ENCODE assay signal across 9 mouse cellular contexts in genomic region chr8:110761185-110761584, GRCm38 (mm10). TPM values are rescaled to one million over a fixed set of nuclear protein-coding genes. Genes with fewer than 3 reads are reported as not detected.
DNase-seq lines count a peak whose midpoint lies in the region; ATAC-seq and TF ChIP-seq lines count a peak whose summit lies in the region.
"Had no signal": no experiment of that assay in that cellular context is flagged by ENCODE, and none has a peak within 500 bp of the region (broad histone marks: within the 10 kb centered on the region; RNA-seq: fewer than 3 reads in every experiment).

No protein-coding gene starts in this region.

- H3K4me1 ChIP-seq in E14TG2a.4 (replicated peaks; ENCODE audit: low read depth, low read length) (peaks cover 74% of the 10 kb centered on the region), MEL (ENCODE audit: control insufficient read depth in 1 of 2, insufficient read depth in 2 of 2, low read length in 2 of 2) (peaks cover 0 to 24% of the 10 kb centered on the region in 2 experiments; a peak in 3 of 4 replicates)
- peaks cover 8% of the 10 kb centered on the region; the same call in 1 of the 2 replicates for H3K4me1 ChIP-seq in heart, postnatal 0 days (ENCODE audit: control insufficient read depth, insufficient read depth)
- no peaks in the 10 kb centered on the region for H3K4me1 ChIP-seq in liver, embryonic 16.5 days (ENCODE audit: control insufficient read depth, low read depth, low read length)
- H3K4me1 ChIP-seq in limb, embryonic 10.5 days = no peaks in the 10 kb centered on the region
- H3K4me1 ChIP-seq in midbrain, embryonic 11.5 days (ENCODE audit: control insufficient read depth, insufficient read depth, low read length) = no peaks in the 10 kb centered on the region

- no peaks in the 10 kb centered on the region for H3K79me2 ChIP-seq in MEL (ENCODE audit: control insufficient read depth, insufficient read depth, low read length, poor library complexity)

- no peak for TF ChIP-seq CTCF in E14TG2a.4 (conservative IDR thresholded peaks at IDR 0.05; ENCODE audit: low read length)
- no peak for TF ChIP-seq CTCF in MEL (IDR thresholded peaks at IDR 0.05 in 2 of 3, conservative IDR thresholded peaks at IDR 0.05 in 1 of 3; ENCODE audit: control insufficient read depth in 1 of 3, insufficient read depth in 1 of 3, low read depth in 2 of 3, low read length in 3 of 3, poor library complexity in 1 of 3, severe bottlenecking in 1 of 3)
- no peak for TF ChIP-seq CTCF in heart, postnatal 0 days (IDR thresholded peaks at IDR 0.05; ENCODE audit: low read depth)

- peak; percentile 42 for DNase-seq in MEL (ENCODE audit: low read depth, low spot score)
- DNase-seq in heart, postnatal 0 days (ENCODE audit: low spot score) = peak; percentile 49
- no peak for DNase-seq in right cerebral cortex, postnatal 36 days (ENCODE audit: low spot score in 2 of 2)
- no peak for DNase-seq in limb, embryonic 10.5 days (ENCODE audit: low spot score)
- DNase-seq in midbrain, embryonic 11.5 days (ENCODE audit: low spot score, missing footprints) = no peak
- DNase-seq: thymus, adult 18-20 months had no signal

- no peaks in the 10 kb centered on the region for H3K36me3 ChIP-seq in E14TG2a.4 (ENCODE audit: insufficient read depth, low read length)
- peaks cover 0 to 6% of the 10 kb centered on the region in 2 experiments; a peak in 2 of 4 replicates for H3K36me3 ChIP-seq in MEL (ENCODE audit: control insufficient read depth in 1 of 2, insufficient read depth in 2 of 2, low read length in 2 of 2)
- no peaks in the 10 kb centered on the region for H3K36me3 ChIP-seq in heart, postnatal 0 days (replicated peaks; ENCODE audit: control insufficient read depth, insufficient read depth, low read length)
- no peaks in the 10 kb centered on the region for H3K36me3 ChIP-seq in liver, embryonic 16.5 days (ENCODE audit: control insufficient read depth, insufficient read depth)
- no peaks in the 10 kb centered on the region for H3K36me3 ChIP-seq in limb, embryonic 10.5 days
- H3K36me3 ChIP-seq in midbrain, embryonic 11.5 days (ENCODE audit: control insufficient read depth, insufficient read depth, low read length) = no peaks in the 10 kb centered on the region

- no peaks in the 10 kb centered on the region for H3K9me3 ChIP-seq in E14TG2a.4 (ENCODE audit: low read length)
- H3K9me3 ChIP-seq in MEL (replicated peaks; ENCODE audit: insufficient read depth, low read length) = no peaks in the 10 kb centered on the region
- no peaks in the 10 kb centered on the region for H3K9me3 ChIP-seq in heart, postnatal 0 days (replicated peaks; ENCODE audit: control insufficient read depth, low read length)
- H3K9me3 ChIP-seq in liver, embryonic 16.5 days (replicated peaks; ENCODE audit: control insufficient read depth, low read length) = no peaks in the 10 kb centered on the region
- no peaks in the 10 kb centered on the region for H3K9me3 ChIP-seq in limb, embryonic 10.5 days (replicated peaks)
- H3K9me3 ChIP-seq in midbrain, embryonic 11.5 days (ENCODE audit: control insufficient read depth, low read length) = no peaks in the 10 kb centered on the region

- H3K27ac ChIP-seq in MEL (ENCODE audit: control insufficient read depth, low read depth, low read length) = no peak overlapping the region
- H3K27ac ChIP-seq in heart, postnatal 0 days (ENCODE audit: low read depth) = peak overlapping the region; percentile 67
- no peak overlapping the region for H3K27ac ChIP-seq in liver, embryonic 16.5 days (ENCODE audit: low read length)
- H3K27ac ChIP-seq in limb, embryonic 10.5 days = no peak overlapping the region
- H3K27ac ChIP-seq in midbrain, embryonic 11.5 days (ENCODE audit: low read depth, low read length) = no peak overlapping the region

- H3K4me2 ChIP-seq in heart, postnatal 0 days (ENCODE audit: low read depth, low read length) = no peak overlapping the region
- no peak overlapping the region for H3K4me2 ChIP-seq in liver, embryonic 16.5 days (ENCODE audit: low read depth, low read length)
- H3K4me2 ChIP-seq in midbrain, embryonic 11.5 days = no peak overlapping the region

- 32% methylated on average over 5 of the region's 5 CpGs for WGBS in heart, postnatal 0 days
- WGBS in liver, embryonic 16.5 days (ENCODE audit: insufficient replicate concordance) = 32% methylated on average over 5 of the region's 5 CpGs
- WGBS in limb, embryonic 10.5 days = 64% methylated on average over 5 of the region's 5 CpGs
- WGBS in midbrain, embryonic 11.5 days = 64% methylated on average over 5 of the region's 5 CpGs

- H3K27me3 ChIP-seq in E14TG2a.4 (ENCODE audit: insufficient read depth, low read length) (no peaks in the 10 kb centered on the region), MEL (ENCODE audit: control insufficient read depth in 1 of 2, insufficient read depth in 2 of 2, low read length in 2 of 2) (no peaks in the 10 kb centered on the region)
- H3K27me3 ChIP-seq in heart, postnatal 0 days (ENCODE audit: control insufficient read depth, insufficient read depth, low read length) = no peaks in the 10 kb centered on the region
- H3K27me3 ChIP-seq in liver, embryonic 16.5 days (ENCODE audit: control insufficient read depth, insufficient read depth, low read depth, low read length) = no peaks in the 10 kb centered on the region
- no peaks in the 10 kb centered on the region for H3K27me3 ChIP-seq in limb, embryonic 10.5 days (ENCODE audit: low read depth, poor library complexity, severe bottlenecking)
- H3K27me3 ChIP-seq in midbrain, embryonic 11.5 days (ENCODE audit: control insufficient read depth, insufficient read depth, low read length) = no peaks in the 10 kb centered on the region

- H3K4me3 ChIP-seq in E14TG2a.4 (replicated peaks; ENCODE audit: low read length) (peak overlapping the region; percentile 56), MEL (ENCODE audit: control insufficient read depth in 1 of 2, insufficient read depth in 1 of 2, low read depth in 2 of 2, low read length in 2 of 2) (no peak overlapping the region)
- no peak overlapping the region for H3K4me3 ChIP-seq in heart, postnatal 0 days (ENCODE audit: low read depth, low read length)
- H3K4me3 ChIP-seq in liver, embryonic 16.5 days (ENCODE audit: low read depth, low read length) = no peak overlapping the region
- no peak overlapping the region for H3K4me3 ChIP-seq in limb, embryonic 10.5 days
- no peak overlapping the region for H3K4me3 ChIP-seq in midbrain, embryonic 11.5 days (ENCODE audit: low read depth, low read length)
- H3K4me3 ChIP-seq: myocyte had no signal

- ATAC-seq in heart, postnatal 0 days (ENCODE audit: insufficient read depth, low read depth) = peak; percentile 71
- 0 out of 2 replicates have a peak, but pooled peaks have one; percentile 21 for ATAC-seq in liver, embryonic 16.5 days (ENCODE audit: low read depth)
- no peak for ATAC-seq in midbrain, embryonic 11.5 days (ENCODE audit: low FRiP score)

- no peak for TF ChIP-seq POLR2A in MEL (IDR thresholded peaks at IDR 0.05; ENCODE audit: control insufficient read depth in 1 of 2, insufficient read depth in 1 of 2, low read depth in 1 of 2, low read length in 2 of 2, poor library complexity in 1 of 2)

- no peak for TF ChIP-seq RAD21 in MEL (IDR thresholded peaks at IDR 0.05; ENCODE audit: low read depth, low read length)

- H3K9ac ChIP-seq in MEL (ENCODE audit: control insufficient read depth, low read depth, low read length, poor library complexity, severe bottlenecking) = no peak overlapping the region
- no peak overlapping the region for H3K9ac ChIP-seq in heart, postnatal 0 days (replicated peaks; ENCODE audit: low read depth, low read length)
- H3K9ac ChIP-seq in liver, embryonic 16.5 days (ENCODE audit: low read depth, low read length) = no peak overlapping the region
- no peak overlapping the region for H3K9ac ChIP-seq in midbrain, embryonic 11.5 days (ENCODE audit: low read length)

- no peak for TF ChIP-seq EP300 in MEL (IDR thresholded peaks at IDR 0.05; ENCODE audit: low read depth in 1 of 2, low read length in 2 of 2)
- TF ChIP-seq EP300 in heart, postnatal 0 days (IDR thresholded peaks at IDR 0.05; ENCODE audit: low read depth) = no peak

TF ChIP-seq in MEL, 35 proteins besides CTCF, POLR2A, EP300 and RAD21 (continues in another document):
- TF ChIP-seq USF1 (IDR thresholded peaks at IDR 0.05; ENCODE audit: low read depth, low read length) = no peak
- TF ChIP-seq MXI1 (IDR thresholded peaks at IDR 0.05; ENCODE audit: low read depth, low read length) = no peak
- no peak for TF ChIP-seq TAL1 (IDR thresholded peaks at IDR 0.05; ENCODE audit: low read length)
- no peak for TF ChIP-seq KAT2A (conservative IDR thresholded peaks at IDR 0.05; ENCODE audit: low read depth, low read length)
- TF ChIP-seq HCFC1 (IDR thresholded peaks at IDR 0.05; ENCODE audit: low read depth, low read length) = no peak
- no peak for TF ChIP-seq ZMIZ1 (IDR thresholded peaks at IDR 0.05; ENCODE audit: low read depth, low read length)
- TF ChIP-seq CHD2 (IDR thresholded peaks at IDR 0.05; ENCODE audit: low read length) = no peak
- TF ChIP-seq ZKSCAN1 (IDR thresholded peaks at IDR 0.05; ENCODE audit: low read depth, low read length) = no peak
- no peak for TF ChIP-seq MYB (IDR thresholded peaks at IDR 0.05; ENCODE audit: low read depth, low read length)
- no peak for TF ChIP-seq RCOR1 (IDR thresholded peaks at IDR 0.05; ENCODE audit: low read depth, low read length)

RNA-seq across cellular contexts. Expression of gene Mtss1l, which starts 39.9 kb away (rescaled TPM):
- 0.62 and 1.2 TPM in 2 replicates for total RNA-seq in MEL (2012; rRNA removed)
- 1 to 10 TPM in 1 of 2 experiments, not detected in 1; 4.3 TPM for polyA plus RNA-seq in MEL (2012; ENCODE audit: insufficient read depth in 1 of 2, insufficient read length in 2 of 2, low read depth in 1 of 2, low replicate concordance in 2 of 2, missing spikeins in 1 of 2)
- total RNA-seq in heart, postnatal 0 days (2014; rRNA removed; ENCODE audit: low replicate concordance) = 11.3 and 12.6 TPM in 2 replicates
- 4.1 and 5.1 TPM in 2 replicates for polyA plus RNA-seq in heart, postnatal 0 days (2015; fragmentation: Nextera tagmentation; extraction: Ambion mirVana)
- polyA plus RNA-seq in liver, embryonic 16.5 days (2015; fragmentation: Nextera tagmentation; extraction: Ambion mirVana) = 0.53 and 0.57 TPM in 2 replicates
- 7.8 and 8.8 TPM in 2 replicates for polyA plus RNA-seq in limb, embryonic 10.5 days (2016; fragmentation: Nextera tagmentation; extraction: Ambion mirVana)
- 7.4 and 9.6 TPM in 2 replicates for polyA plus RNA-seq in midbrain, embryonic 11.5 days (2014; fragmentation: Nextera tagmentation; extraction: Ambion mirVana)

RNA-seq across cellular contexts. Expression of gene Il34, which starts 44.5 kb away (rescaled TPM):
- total RNA-seq in MEL (2012; rRNA removed) = 0.12 and 0.26 TPM in 2 replicates
- under 1 TPM in 1 of 2 experiments, not detected in 1; 0.18 TPM for polyA plus RNA-seq in MEL (2012; ENCODE audit: insufficient read depth in 1 of 2, insufficient read length in 2 of 2, low read depth in 1 of 2, low replicate concordance in 2 of 2, missing spikeins in 1 of 2)
- 3.2 and 3.9 TPM in 2 replicates for total RNA-seq in heart, postnatal 0 days (2014; rRNA removed; ENCODE audit: low replicate concordance)
- 1.1 and 1.4 TPM in 2 replicates for polyA plus RNA-seq in heart, postnatal 0 days (2015; fragmentation: Nextera tagmentation; extraction: Ambion mirVana)
- polyA plus RNA-seq in liver, embryonic 16.5 days (2015; fragmentation: Nextera tagmentation; extraction: Ambion mirVana) = 0.31 TPM in 1 of 2 replicates, not detected in the other
- polyA plus RNA-seq in limb, embryonic 10.5 days (2016; fragmentation: Nextera tagmentation; extraction: Ambion mirVana) = 0.15 TPM in 1 of 2 replicates, not detected in the other
- polyA plus RNA-seq in midbrain, embryonic 11.5 days (2014; fragmentation: Nextera tagmentation; extraction: Ambion mirVana) = 0.38 and 0.81 TPM in 2 replicates

Comparison
In these comparisons a context has a peak if more than half of its experiments do, and no peak if none do; other contexts are left out.
1. DNase-seq: peak in MEL (single experiment) and heart, postnatal 0 days (single experiment); none in right cerebral cortex, postnatal 36 days (0 of 2), limb, embryonic 10.5 days (single experiment) and midbrain, embryonic 11.5 days (single experiment).